Mouse (Mus musculus): ENCODE data around the gene Olfr549. TPM values are rescaled to one million over a fixed set of nuclear protein-coding genes. Genes with fewer than 3 reads are reported as not detected.

The Olfr549 gene
- not detected in 2 replicates for polyA plus RNA-seq (2016; fragmentation: Nextera tagmentation; extraction: Ambion mirVana)

DNA sequence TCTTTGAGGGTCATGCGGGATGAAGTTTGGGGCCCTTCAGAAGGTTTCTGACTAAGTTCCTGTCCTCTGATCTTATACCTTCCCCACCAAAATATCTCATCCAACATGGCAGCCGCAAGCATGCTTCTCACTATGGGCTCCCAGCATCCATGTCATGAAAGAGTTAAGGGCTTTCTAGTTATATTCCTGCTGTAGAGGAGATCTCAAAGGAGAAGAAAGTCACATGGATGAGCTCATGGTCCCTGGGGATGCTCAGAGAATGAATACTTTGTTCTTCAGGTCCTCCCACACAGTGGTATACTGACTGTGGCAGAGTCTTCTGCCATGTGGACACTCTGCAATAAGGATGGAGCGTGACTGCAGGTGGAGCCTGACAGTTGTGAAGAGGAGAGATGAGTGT, at the start of gene Olfr549:
Olfr549 (plus strand) TSS at position 301 of the 400 bp plus-strand sequence.
- H3K4me2 ChIP-seq = no peak within 1 kb of the TSS
- ATAC-seq (ENCODE audit: low FRiP score) = no peak
- WGBS = 88% methylated on average over 3 of the region's 3 CpGs
- H3K9ac ChIP-seq = no peak within 1 kb of the TSS
- no peaks in the 10 kb centered on the region for H3K36me3 ChIP-seq (replicated peaks)
- H3K4me3 ChIP-seq (replicated peaks) = no peak within 1 kb of the TSS
- no peaks in the 10 kb centered on the region for H3K27me3 ChIP-seq
- no peak within 1 kb of the TSS for H3K27ac ChIP-seq
- no peaks in the 10 kb centered on the region for H3K9me3 ChIP-seq
- H3K4me1 ChIP-seq = no peaks in the 10 kb centered on the region

DNA sequence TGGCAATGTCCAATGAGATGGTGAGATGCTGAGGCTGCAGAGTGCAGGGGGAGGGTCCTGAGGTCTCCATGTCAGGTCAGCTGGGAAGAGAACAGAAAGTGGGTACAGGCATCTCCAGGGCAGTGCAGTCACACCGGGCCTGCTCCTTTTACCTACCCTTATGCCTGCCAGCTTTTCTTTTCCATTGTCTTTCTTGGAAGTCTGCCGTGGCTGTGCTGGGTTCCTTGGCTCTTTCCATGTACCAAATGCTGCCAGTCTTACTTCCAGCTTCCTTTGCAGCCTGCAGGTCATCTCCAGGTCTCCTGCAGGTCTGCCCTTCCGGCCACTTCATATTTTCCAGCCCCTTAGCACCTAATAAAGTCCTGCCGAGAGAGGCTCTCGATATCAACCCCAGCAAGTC, 47.7 kb upstream of the Olfr549 start:
- H3K27me3 ChIP-seq = no peaks in the 10 kb centered on the region
- no peak overlapping the region for H3K27ac ChIP-seq
- no peaks in the 10 kb centered on the region for H3K9me3 ChIP-seq
- ATAC-seq (ENCODE audit: low FRiP score) = no peak
- no peaks in the 10 kb centered on the region for H3K36me3 ChIP-seq (replicated peaks)
- 84% methylated on average over 5 of the region's 5 CpGs for WGBS
- H3K4me1 ChIP-seq = no peaks in the 10 kb centered on the region
- no peak overlapping the region for H3K4me2 ChIP-seq
- H3K4me3 ChIP-seq (replicated peaks) = no peak overlapping the region
- no peak overlapping the region for H3K9ac ChIP-seq

DNA sequence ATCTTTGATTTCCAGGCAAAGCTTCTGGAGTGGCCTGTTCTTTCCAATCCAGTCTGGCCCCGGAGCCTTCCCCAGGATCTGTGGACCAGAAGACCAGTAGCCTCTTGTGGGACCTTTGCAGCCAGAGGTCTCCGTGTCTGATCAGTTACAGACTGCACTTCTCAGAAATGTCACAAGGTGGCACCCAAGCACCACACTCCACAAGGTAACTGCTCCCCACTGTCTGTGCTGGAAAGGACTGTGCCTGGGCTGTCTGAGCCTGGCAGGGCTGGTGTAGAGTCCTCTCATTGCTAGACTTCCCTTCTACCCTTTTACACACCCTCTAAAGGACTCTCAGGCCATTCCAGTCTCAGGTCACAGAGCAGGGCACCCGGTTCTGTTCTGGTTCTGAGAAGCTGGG, 42.8 kb upstream of the Olfr549 start:
- H3K36me3 ChIP-seq (replicated peaks) = no peaks in the 10 kb centered on the region
- WGBS = 48% methylated on average over 3 of the region's 3 CpGs
- no peaks in the 10 kb centered on the region for H3K9me3 ChIP-seq
- peaks cover 6% of the 10 kb centered on the region for H3K27me3 ChIP-seq
- no peak overlapping the region for H3K9ac ChIP-seq
- no peak overlapping the region for H3K4me3 ChIP-seq (replicated peaks)
- peak; percentile 80 for ATAC-seq (ENCODE audit: low FRiP score)
- no peaks in the 10 kb centered on the region for H3K4me1 ChIP-seq
- no peak overlapping the region for H3K4me2 ChIP-seq
- H3K27ac ChIP-seq = no peak overlapping the region

GRCm38 (mm10) chr7:102508066-102508465, 41.6 kb upstream of the Olfr549 start:
- no peaks in the 10 kb centered on the region for H3K36me3 ChIP-seq (replicated peaks)
- peaks cover 4% of the 10 kb centered on the region; the same call in 1 of the 2 replicates for H3K4me1 ChIP-seq
- no peak overlapping the region for H3K4me3 ChIP-seq (replicated peaks)
- peaks cover 16% of the 10 kb centered on the region for H3K27me3 ChIP-seq
- ATAC-seq (ENCODE audit: low FRiP score) = no peak
- H3K9me3 ChIP-seq = no peaks in the 10 kb centered on the region
- H3K4me2 ChIP-seq = no peak overlapping the region
- no peak overlapping the region for H3K9ac ChIP-seq
- H3K27ac ChIP-seq = no peak overlapping the region
- WGBS = 83% methylated on average over 9 of the region's 9 CpGs

DNA sequence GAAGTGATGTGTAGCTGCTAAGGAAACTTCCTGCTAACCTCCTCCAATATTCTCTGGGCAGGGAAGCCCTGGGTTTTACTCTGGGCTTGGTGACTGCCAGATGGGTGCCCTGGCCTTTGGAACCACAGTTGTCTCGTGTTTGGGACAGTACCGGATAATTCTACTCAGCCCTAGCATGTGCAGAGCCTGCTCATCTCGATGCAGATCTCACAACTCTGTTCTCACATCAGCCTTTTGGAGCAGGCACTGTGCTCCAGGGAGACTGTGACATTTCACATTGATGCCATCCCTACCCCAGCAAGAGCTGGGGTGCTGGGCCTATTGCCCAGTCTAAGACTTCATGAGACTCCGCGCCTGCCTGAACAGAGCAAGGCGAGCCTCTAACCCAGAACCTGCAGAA, 41.0 kb upstream of the Olfr549 start:
- no peak overlapping the region for H3K9ac ChIP-seq
- 89% methylated on average over 6 of the region's 6 CpGs for WGBS

DNA sequence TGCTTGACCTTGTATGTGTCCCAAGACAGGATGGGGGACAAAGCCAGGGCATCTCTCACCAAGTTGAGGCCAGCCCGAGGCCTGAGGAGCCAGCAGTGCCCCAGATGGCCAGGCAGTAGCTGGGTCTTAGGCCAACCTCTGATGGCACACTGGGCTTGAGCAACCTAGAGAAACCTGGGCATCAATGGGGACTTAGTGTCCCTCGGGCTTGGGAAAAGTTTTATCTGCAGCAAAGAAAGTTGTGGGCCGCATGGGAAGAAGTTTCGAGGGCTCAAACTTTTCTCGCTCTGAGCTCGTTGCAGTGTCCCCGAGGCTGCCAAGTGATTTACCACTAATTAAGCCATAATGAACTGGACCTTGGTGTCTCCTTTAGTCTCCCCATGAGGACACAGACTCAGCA, 39.9 kb upstream of the Olfr549 start:
- no peaks in the 10 kb centered on the region for H3K36me3 ChIP-seq (replicated peaks)
- H3K4me2 ChIP-seq = no peak overlapping the region
- H3K27ac ChIP-seq = no peak overlapping the region
- H3K9me3 ChIP-seq = no peaks in the 10 kb centered on the region
- WGBS = 65% methylated on average over 7 of the region's 7 CpGs
- peaks cover 28% of the 10 kb centered on the region for H3K27me3 ChIP-seq
- H3K9ac ChIP-seq = no peak overlapping the region
- no peak overlapping the region for H3K4me3 ChIP-seq (replicated peaks)
- H3K4me1 ChIP-seq = peaks cover 4% of the 10 kb centered on the region; the same call in 1 of the 2 replicates
- no peak for ATAC-seq (ENCODE audit: low FRiP score)

More for the DNA sequence above, 41.0 kb upstream of the Olfr549 start:
- Histone ChIP-seq H3K27ac (no peak overlapping the region), H3K4me1 (peaks cover 4% of the 10 kb centered on the region; the same call in 1 of the 2 replicates), H3K36me3 (replicated peaks) (no peaks in the 10 kb centered on the region), H3K27me3 (peaks cover 17% of the 10 kb centered on the region), H3K9me3 (no peaks in the 10 kb centered on the region), H3K4me3 (replicated peaks) (no peak overlapping the region), H3K4me2 (no peak overlapping the region)
- ATAC-seq (ENCODE audit: low FRiP score) = no peak

DNA sequence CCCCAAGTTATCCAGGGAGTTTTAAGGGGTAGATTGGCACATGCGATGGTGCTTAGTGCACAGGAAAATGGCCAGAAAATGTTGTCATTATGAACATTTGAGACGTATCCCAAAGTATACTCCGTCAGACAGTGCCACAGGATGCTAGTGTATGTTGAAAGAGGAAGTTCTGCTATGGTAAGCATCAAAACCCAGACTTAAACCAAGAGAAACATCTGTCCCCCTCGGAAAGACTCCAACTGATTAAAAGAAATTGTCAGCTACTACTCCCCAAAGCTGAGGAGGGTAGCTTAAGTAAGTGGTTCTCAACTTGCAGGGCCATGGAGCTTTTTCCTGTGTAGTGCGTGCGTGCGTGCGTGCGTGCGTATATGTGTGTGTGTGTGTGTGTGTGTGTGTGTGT, 37.7 kb upstream of the Olfr549 start:
- no peak overlapping the region for H3K4me2 ChIP-seq
- H3K9ac ChIP-seq = no peak overlapping the region
- 97% methylated on average over 10 of the region's 10 CpGs for WGBS
- no peak overlapping the region for H3K4me3 ChIP-seq (replicated peaks)
- no peaks in the 10 kb centered on the region for H3K9me3 ChIP-seq
- no peak overlapping the region for H3K27ac ChIP-seq
- H3K4me1 ChIP-seq = peaks cover 4% of the 10 kb centered on the region; the same call in 1 of the 2 replicates
- peaks cover 38% of the 10 kb centered on the region for H3K27me3 ChIP-seq
- ATAC-seq (ENCODE audit: low FRiP score) = no peak
- no peaks in the 10 kb centered on the region for H3K36me3 ChIP-seq (replicated peaks)

DNA sequence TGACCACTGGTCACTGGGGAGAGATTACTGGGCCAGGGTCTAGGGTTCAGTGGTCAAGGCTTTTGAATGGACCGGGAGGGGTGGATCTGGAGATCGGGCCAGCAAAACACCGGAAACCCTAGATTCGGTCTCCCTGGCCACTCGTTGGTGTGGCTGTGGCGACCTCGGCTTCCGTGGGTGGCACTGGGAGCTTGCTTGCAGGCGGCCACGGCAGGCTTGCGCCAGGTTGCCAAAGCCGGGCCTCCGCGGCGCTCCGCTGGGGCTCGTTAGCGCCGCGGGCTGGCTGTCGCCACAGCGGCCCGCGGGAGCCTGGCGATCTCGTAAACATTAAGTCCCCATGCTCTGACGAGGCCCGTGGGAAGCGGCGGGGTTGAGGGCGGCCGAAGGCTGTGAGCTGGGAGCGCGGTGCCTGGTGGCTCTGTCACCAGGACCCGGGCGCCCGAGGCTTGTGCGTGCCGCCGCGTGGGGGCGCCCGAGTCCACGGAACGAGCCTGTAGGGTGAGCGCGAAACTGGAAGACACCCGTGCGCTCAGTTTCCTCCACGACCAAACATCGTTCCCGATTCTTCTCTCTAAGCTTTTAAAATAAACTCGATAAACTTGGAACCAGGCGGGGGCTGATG, 36.7 kb upstream of the Olfr549 start:
- Histone ChIP-seq H3K27ac (no peak overlapping the region), H3K4me2 (peak overlapping the region; percentile 84), H3K27me3 (peaks cover 40% of the 10 kb centered on the region), H3K4me3 (replicated peaks) (peak overlapping the region; percentile 53), H3K9me3 (no peaks in the 10 kb centered on the region), H3K36me3 (replicated peaks) (no peaks in the 10 kb centered on the region), H3K4me1 (peaks cover 4% of the 10 kb centered on the region; the same call in 1 of the 2 replicates), H3K9ac (peak overlapping the region; percentile 80)
- under 1% methylated on average over 54 of the region's 54 CpGs for WGBS
- ATAC-seq (ENCODE audit: low FRiP score) = peak; percentile 95

DNA sequence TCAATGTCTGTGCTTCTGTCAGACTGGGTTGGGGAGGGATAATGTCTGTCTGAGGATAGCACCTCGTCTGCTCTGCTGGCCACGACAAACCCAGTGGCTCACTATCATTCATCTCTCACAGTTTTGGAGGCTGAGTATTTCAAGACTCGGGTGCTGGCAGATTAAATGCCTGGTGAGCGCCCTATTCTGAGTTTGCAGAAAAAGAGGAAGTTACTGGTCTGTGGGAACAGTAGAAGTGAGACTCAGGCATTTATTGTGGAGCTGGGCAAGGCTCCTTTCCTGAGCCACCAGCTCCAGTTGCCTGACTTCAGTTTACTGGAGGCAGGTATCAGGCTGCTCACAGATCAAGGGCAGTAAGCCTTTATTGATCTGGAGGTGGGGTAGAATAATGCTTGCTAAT, 35.5 kb upstream of the Olfr549 start:
- Histone ChIP-seq H3K4me2 (no peak overlapping the region), H3K4me1 (peaks cover 4% of the 10 kb centered on the region; the same call in 1 of the 2 replicates), H3K4me3 (replicated peaks) (no peak overlapping the region), H3K27ac (no peak overlapping the region), H3K36me3 (replicated peaks) (no peaks in the 10 kb centered on the region), H3K9me3 (no peaks in the 10 kb centered on the region), H3K27me3 (peaks cover 40% of the 10 kb centered on the region), H3K9ac (no peak overlapping the region)
- no peak for ATAC-seq (ENCODE audit: low FRiP score)
- 78% methylated on average over 4 of the region's 4 CpGs for WGBS

- ATAC-seq (ENCODE audit: low FRiP score) = no peak
These were observed 33.2 kb upstream of the Olfr549 start for GRCm38 (mm10) chr7:102516261-102517050.

GRCm38 (mm10) chr7:102517051-102517335, 32.7 kb upstream of the Olfr549 start:
- WGBS = 86% methylated on average over 2 of the region's 2 CpGs
- Histone ChIP-seq H3K4me1 (peaks cover 4% of the 10 kb centered on the region; the same call in 1 of the 2 replicates), H3K36me3 (replicated peaks) (no peaks in the 10 kb centered on the region), H3K27me3 (peaks cover 33% of the 10 kb centered on the region), H3K4me3 (replicated peaks) (no peak overlapping the region), H3K4me2 (no peak overlapping the region), H3K9me3 (no peaks in the 10 kb centered on the region), H3K27ac (no peak overlapping the region), H3K9ac (no peak overlapping the region)
- no peak for ATAC-seq (ENCODE audit: low FRiP score)

More at GRCm38 (mm10) chr7:102516261-102517050, 33.2 kb upstream of the Olfr549 start:
- Histone ChIP-seq H3K4me2 (no peak overlapping the region), H3K9ac (no peak overlapping the region), H3K27me3 (peaks cover 38% of the 10 kb centered on the region), H3K27ac (no peak overlapping the region), H3K36me3 (replicated peaks) (no peaks in the 10 kb centered on the region), H3K4me3 (replicated peaks) (no peak overlapping the region), H3K9me3 (no peaks in the 10 kb centered on the region), H3K4me1 (peaks cover 4% of the 10 kb centered on the region; the same call in 1 of the 2 replicates)
- 79% methylated on average over 10 of the region's 10 CpGs for WGBS

DNA sequence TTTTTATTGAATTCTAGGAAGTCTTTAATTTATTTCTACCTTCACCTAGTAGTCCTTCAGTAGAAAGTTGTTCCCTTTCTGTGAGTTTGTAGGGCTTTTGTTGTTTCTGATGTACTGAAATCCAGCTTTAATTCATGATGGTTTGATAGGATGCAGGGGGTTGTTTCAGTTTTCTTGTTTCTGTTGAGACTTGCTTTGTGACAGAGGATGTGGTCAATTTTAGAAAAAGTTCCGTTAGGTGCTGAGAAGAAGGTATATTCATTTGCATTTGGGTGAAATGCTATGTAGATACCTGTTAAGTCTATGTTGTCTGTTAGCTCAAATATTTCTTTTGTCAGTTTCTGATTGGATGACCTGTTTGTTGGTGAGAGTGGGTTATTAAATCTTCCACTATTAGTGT, 20.6 kb upstream of the Olfr549 start:
- Histone ChIP-seq H3K36me3 (replicated peaks) (no peaks in the 10 kb centered on the region), H3K9ac (no peak overlapping the region)
- 90% methylated on average over 1 of the region's 1 CpGs for WGBS

DNA sequence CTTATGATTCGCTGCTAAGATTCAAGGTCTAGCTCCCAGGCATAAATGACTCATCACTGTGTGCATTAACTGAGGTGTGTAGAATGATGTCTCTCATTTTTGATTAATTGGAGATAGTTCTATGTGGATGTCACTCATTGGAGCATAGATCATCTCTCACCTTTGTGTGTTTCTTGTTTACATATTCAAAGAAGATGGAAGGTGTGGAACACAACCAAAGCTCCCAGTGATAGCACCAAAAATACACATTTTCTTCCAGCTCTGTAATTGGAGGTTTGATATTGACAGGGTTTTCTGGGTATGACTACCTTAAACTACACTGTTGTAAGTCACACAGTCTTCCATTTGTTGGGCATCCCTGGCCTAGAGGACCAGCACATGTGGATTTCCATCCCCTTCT, 15.2 kb upstream of the Olfr549 start, which contains the start of gene Olfr547:
Olfr547 (plus strand) TSS at position 301 of the 400 bp plus-strand sequence.
- H3K9ac ChIP-seq = no peak within 1 kb of the TSS
- 75% methylated on average over 1 of the region's 1 CpGs for WGBS
- no peak for ATAC-seq (ENCODE audit: low FRiP score)

More for the DNA sequence above, 20.6 kb upstream of the Olfr549 start:
- H3K4me1 ChIP-seq = no peaks in the 10 kb centered on the region
- no peak overlapping the region for H3K27ac ChIP-seq
- H3K9me3 ChIP-seq = no peaks in the 10 kb centered on the region
- H3K4me3 ChIP-seq (replicated peaks) = no peak overlapping the region
- no peaks in the 10 kb centered on the region for H3K27me3 ChIP-seq
- no peak for ATAC-seq (ENCODE audit: low FRiP score)
- no peak overlapping the region for H3K4me2 ChIP-seq

More for the DNA sequence above, 15.2 kb upstream of the Olfr549 start, which contains the start of gene Olfr547:
- Histone ChIP-seq H3K4me1 (no peaks in the 10 kb centered on the region), H3K36me3 (replicated peaks) (no peaks in the 10 kb centered on the region), H3K27me3 (no peaks in the 10 kb centered on the region), H3K9me3 (no peaks in the 10 kb centered on the region), H3K27ac (no peak within 1 kb of the TSS), H3K4me3 (replicated peaks) (no peak within 1 kb of the TSS), H3K4me2 (no peak within 1 kb of the TSS)
